Mouse (Mus musculus): ENCODE measurements around the gene Gzf1. TPM values are rescaled to one million over a fixed set of nuclear protein-coding genes. Genes with fewer than 3 reads are reported as not detected.

Gene Gzf1
- polyA plus RNA-seq, 1 experiment, result 10.1 TPM

DNA sequence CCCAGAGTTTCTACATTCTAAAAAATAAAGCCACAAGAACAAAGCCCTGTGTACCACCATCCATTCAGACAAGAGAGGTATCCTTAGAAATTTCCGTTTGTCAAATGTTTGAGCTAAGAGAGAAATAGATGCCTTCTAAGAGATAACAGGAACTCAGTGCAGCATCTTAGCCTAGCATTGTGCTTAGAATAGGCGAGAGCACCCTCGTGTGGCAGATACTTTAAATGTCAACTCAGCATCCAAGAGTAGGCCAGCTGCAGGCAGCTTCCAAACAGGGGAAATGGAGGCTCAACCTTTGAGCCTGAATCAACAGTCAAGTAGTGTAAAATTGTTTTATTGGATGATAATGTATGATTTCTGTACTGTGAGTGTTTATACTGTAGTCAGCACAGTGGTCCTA lies 25.9 kb upstream of the Gzf1 start:
- WGBS, result 4% methylated on average over 3 of the region's 3 CpGs

DNA sequence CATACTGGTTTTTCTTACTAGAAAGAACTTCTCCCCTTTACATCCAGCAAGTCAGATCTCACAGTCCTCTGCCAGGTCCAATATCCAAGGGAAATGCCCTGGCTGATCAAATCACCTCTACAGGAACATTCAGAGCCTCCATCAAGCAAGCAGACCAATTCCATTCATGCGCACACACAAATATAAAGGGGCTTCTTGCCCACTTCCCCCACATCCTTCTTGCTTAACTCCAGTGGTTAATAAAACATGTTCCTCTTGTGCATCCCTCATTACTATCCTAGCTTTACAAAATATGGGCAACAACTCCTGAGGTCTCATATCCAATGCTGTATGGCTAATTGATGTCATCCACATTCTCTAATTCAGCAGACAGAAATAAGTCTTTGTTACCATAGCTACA lies 17.4 kb upstream of the Gzf1 start:
- Histone ChIP-seq H3K36me3 (ENCODE audit: control insufficient read depth, insufficient read depth, low read length) (no peaks in the 10 kb centered on the region), H3K4me1 (ENCODE audit: control insufficient read depth, insufficient read depth, low read length) (no peaks in the 10 kb centered on the region), H3K27ac (ENCODE audit: insufficient read depth, low read depth, low read length) (no peak overlapping the region), H3K27me3 (replicated peaks; ENCODE audit: control insufficient read depth, insufficient read depth, low read length) (no peaks in the 10 kb centered on the region), H3K4me3 (ENCODE audit: insufficient read depth, low read depth, low read length) (no peak overlapping the region)
- TF ChIP-seq CTCF (conservative IDR thresholded peaks at IDR 0.05; ENCODE audit: insufficient read depth, insufficient read length, low read depth, low read length) (no peak), POLR2A (IDR thresholded peaks at IDR 0.05; ENCODE audit: low read depth, low read length) (no peak)
- DNase-seq, result no peak
- WGBS, result 94% methylated on average over 1 of the region's 1 CpGs

More for the DNA sequence above, 25.9 kb upstream of the Gzf1 start:
- TF ChIP-seq POLR2A (IDR thresholded peaks at IDR 0.05; ENCODE audit: low read depth, low read length) (no peak), CTCF (conservative IDR thresholded peaks at IDR 0.05; ENCODE audit: insufficient read depth, insufficient read length, low read depth, low read length) (peak; percentile 75)
- DNase-seq, result peak; percentile 71
- no peaks in the 10 kb centered on the region for H3K4me1 ChIP-seq (ENCODE audit: control insufficient read depth, insufficient read depth, low read length)
- H3K36me3 ChIP-seq (ENCODE audit: control insufficient read depth, insufficient read depth, low read length), result no peaks in the 10 kb centered on the region
- H3K27me3 ChIP-seq (replicated peaks; ENCODE audit: control insufficient read depth, insufficient read depth, low read length), result no peaks in the 10 kb centered on the region
- H3K4me3 ChIP-seq (ENCODE audit: insufficient read depth, low read depth, low read length), result no peak overlapping the region
- H3K27ac ChIP-seq (ENCODE audit: insufficient read depth, low read depth, low read length), result no peak overlapping the region

DNA sequence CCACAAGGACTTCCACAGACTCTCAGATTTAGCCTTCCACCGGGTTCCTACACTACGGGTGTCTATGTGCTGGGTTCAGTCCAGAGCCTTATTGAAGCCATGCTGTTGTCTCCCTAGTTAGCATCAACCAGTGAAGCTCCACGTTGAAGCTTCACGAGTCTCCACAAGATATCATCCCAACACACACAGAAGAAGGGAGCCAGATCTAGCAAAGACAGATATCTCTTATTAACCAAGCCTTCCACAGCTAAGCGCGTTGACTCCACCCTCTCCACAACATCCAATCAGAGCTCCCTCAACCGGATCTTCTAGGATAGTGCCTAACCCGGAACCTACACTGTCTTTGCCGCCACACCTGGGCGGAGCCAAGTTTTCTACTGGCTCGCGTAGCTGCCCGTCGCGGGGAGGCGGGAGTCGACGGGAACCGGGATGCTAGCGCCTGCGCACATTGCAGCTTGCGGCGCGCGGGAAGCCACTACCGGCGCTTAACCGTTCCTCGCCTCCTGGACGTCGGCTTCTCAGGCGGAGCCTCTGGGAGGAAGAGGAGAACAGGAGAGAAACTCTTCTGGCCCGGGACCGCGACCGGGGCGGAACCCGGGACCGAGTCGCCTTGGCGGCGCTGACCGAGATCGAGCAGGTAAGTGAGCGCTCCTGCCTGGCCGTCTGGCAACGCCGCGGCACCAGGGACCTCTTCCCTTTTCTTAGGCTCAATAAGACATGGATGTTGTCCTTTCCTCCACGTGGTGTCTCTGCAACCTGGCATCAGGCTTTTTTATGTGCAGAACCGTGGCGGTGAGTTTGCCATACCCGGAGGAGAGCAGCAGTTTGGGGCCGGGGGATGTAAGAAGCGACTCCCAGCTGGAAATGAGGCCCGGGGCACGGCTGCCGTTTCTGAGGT lies 8.4 kb upstream of the Gzf1 start, which contains the start of gene Nxt1:
Nxt1 (plus strand) TSS at position 403 of the 898 bp plus-strand sequence.
- peak; percentile 100 for DNase-seq
- no peaks in the 10 kb centered on the region for H3K36me3 ChIP-seq (ENCODE audit: control insufficient read depth, insufficient read depth, low read length)

DNA sequence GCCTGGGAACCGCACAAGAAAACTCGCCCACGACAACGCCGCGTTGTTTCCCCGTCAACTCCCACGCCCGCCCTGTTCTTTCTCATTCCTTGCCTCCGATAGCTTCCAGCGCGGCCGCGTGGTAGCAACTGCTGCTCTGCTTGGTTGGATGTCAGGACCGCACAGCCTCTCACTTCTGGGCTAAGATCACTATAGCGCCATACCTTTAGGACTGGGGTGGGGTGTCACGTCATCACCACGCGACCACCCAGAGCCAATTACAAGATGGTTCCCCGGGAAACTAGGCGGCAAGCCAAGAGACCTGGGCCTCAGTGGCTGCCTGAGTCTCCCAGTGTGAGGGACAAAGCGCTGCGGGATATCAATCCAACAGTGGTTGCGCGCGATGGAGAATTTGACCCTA lies 3.0 kb upstream of the Gzf1 start:
- no peaks in the 10 kb centered on the region for H3K36me3 ChIP-seq (ENCODE audit: control insufficient read depth, insufficient read depth, low read length)
- TF ChIP-seq POLR2A (IDR thresholded peaks at IDR 0.05; ENCODE audit: low read depth, low read length) (no peak), CTCF (conservative IDR thresholded peaks at IDR 0.05; ENCODE audit: insufficient read depth, insufficient read length, low read depth, low read length) (no peak)
- no peaks in the 10 kb centered on the region for H3K27me3 ChIP-seq (replicated peaks; ENCODE audit: control insufficient read depth, insufficient read depth, low read length)
- peaks cover 16% of the 10 kb centered on the region for H3K4me1 ChIP-seq (ENCODE audit: control insufficient read depth, insufficient read depth, low read length)
- 35% methylated on average over 26 of the region's 26 CpGs for WGBS
- no peak overlapping the region for H3K27ac ChIP-seq (ENCODE audit: insufficient read depth, low read depth, low read length)
- peak; percentile 52 for DNase-seq
- peak overlapping the region; percentile 38 for H3K4me3 ChIP-seq (ENCODE audit: insufficient read depth, low read depth, low read length)

More for the DNA sequence above, 8.4 kb upstream of the Gzf1 start, which contains the start of gene Nxt1:
- peak within 1 kb of the TSS; percentile 83 for H3K4me3 ChIP-seq (ENCODE audit: insufficient read depth, low read depth, low read length)
- under 1% methylated on average over 58 of the region's 58 CpGs for WGBS
- H3K27me3 ChIP-seq (replicated peaks; ENCODE audit: control insufficient read depth, insufficient read depth, low read length), result no peaks in the 10 kb centered on the region
- peaks cover 11% of the 10 kb centered on the region for H3K4me1 ChIP-seq (ENCODE audit: control insufficient read depth, insufficient read depth, low read length)
- TF ChIP-seq POLR2A (IDR thresholded peaks at IDR 0.05; ENCODE audit: low read depth, low read length) (peak; percentile 50), CTCF (conservative IDR thresholded peaks at IDR 0.05; ENCODE audit: insufficient read depth, insufficient read length, low read depth, low read length) (no peak)
- H3K27ac ChIP-seq (ENCODE audit: insufficient read depth, low read depth, low read length), result peak within 1 kb of the TSS; percentile 72; the same call in 1 of the 2 replicates

GRCm38 (mm10) chr2:148679346-148679745 lies 1.5 kb upstream of the Gzf1 start:
- H3K4me3 ChIP-seq (ENCODE audit: insufficient read depth, low read depth, low read length), result peak overlapping the region; percentile 43
- DNase-seq, result peak; percentile 90

DNA sequence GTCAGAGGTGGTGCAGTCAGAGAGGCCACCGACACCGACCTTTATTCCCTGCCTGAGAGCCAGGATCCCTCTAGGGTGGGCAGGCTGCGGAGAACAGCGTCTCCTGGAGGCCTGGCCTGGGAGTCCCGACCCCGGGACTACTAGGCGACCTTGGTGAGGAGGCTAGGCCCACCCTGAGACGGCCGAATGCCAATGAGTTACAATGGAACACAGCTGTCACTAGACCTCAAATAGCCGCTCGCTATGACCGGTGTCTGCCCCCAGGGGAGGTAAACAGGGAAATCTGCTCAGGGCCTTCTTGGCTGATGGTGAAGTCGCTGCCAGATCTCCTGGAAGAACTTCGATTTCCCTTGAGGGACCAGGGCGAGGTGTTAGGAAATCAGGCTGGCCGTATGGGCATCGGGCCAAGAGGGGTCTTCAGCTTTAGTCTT lies 653 bp downstream of the Gzf1 start:
- Histone ChIP-seq H3K36me3 (ENCODE audit: control insufficient read depth, insufficient read depth, low read length) (peaks cover 2% of the 10 kb centered on the region; the same call in 1 of the 2 replicates), H3K27me3 (replicated peaks; ENCODE audit: control insufficient read depth, insufficient read depth, low read length) (no peaks in the 10 kb centered on the region), H3K4me1 (ENCODE audit: control insufficient read depth, insufficient read depth, low read length) (peaks cover 9% of the 10 kb centered on the region; the same call in 1 of the 2 replicates), H3K4me3 (ENCODE audit: insufficient read depth, low read depth, low read length) (peak overlapping the region; percentile 81), H3K27ac (ENCODE audit: insufficient read depth, low read depth, low read length) (peak overlapping the region; percentile 40)
- peak; percentile 49 for DNase-seq
- WGBS, result 3% methylated on average over 17 of the region's 17 CpGs
- TF ChIP-seq CTCF (conservative IDR thresholded peaks at IDR 0.05; ENCODE audit: insufficient read depth, insufficient read length, low read depth, low read length) (peak; percentile 39; the same call in 1 of the 2 replicates), POLR2A (IDR thresholded peaks at IDR 0.05; ENCODE audit: low read depth, low read length) (no peak)

More at GRCm38 (mm10) chr2:148679346-148679745, 1.5 kb upstream of the Gzf1 start:
- Histone ChIP-seq H3K27me3 (replicated peaks; ENCODE audit: control insufficient read depth, insufficient read depth, low read length) (no peaks in the 10 kb centered on the region), H3K27ac (ENCODE audit: insufficient read depth, low read depth, low read length) (peak overlapping the region; percentile 93), H3K36me3 (ENCODE audit: control insufficient read depth, insufficient read depth, low read length) (no peaks in the 10 kb centered on the region; the same call in 1 of the 2 replicates), H3K4me1 (ENCODE audit: control insufficient read depth, insufficient read depth, low read length) (peaks cover 9% of the 10 kb centered on the region; the same call in 1 of the 2 replicates)
- WGBS, result 11% methylated on average over 9 of the region's 9 CpGs
- TF ChIP-seq POLR2A (IDR thresholded peaks at IDR 0.05; ENCODE audit: low read depth, low read length), result peak; percentile 9
- no peak for TF ChIP-seq CTCF (conservative IDR thresholded peaks at IDR 0.05; ENCODE audit: insufficient read depth, insufficient read length, low read depth, low read length)

- no peak for DNase-seq
- Histone ChIP-seq H3K4me1 (ENCODE audit: control insufficient read depth, insufficient read depth, low read length) (peaks cover 12% of the 10 kb centered on the region; the same call in 1 of the 2 replicates), H3K36me3 (ENCODE audit: control insufficient read depth, insufficient read depth, low read length) (peaks cover 2% of the 10 kb centered on the region; the same call in 1 of the 2 replicates), H3K4me3 (ENCODE audit: insufficient read depth, low read depth, low read length) (no peak overlapping the region), H3K27me3 (replicated peaks; ENCODE audit: control insufficient read depth, insufficient read depth, low read length) (no peaks in the 10 kb centered on the region), H3K27ac (ENCODE audit: insufficient read depth, low read depth, low read length) (no peak overlapping the region)
- 86% methylated on average over 1 of the region's 1 CpGs for WGBS
- TF ChIP-seq POLR2A (IDR thresholded peaks at IDR 0.05; ENCODE audit: low read depth, low read length), result no peak
- TF ChIP-seq CTCF (conservative IDR thresholded peaks at IDR 0.05; ENCODE audit: insufficient read depth, insufficient read length, low read depth, low read length), result no peak
Observed at GRCm38 (mm10) chr2:148683031-148683430, 2.2 kb downstream of the Gzf1 start.
